Mouse (Mus musculus): ENCODE results near the gene Rsrc1.
A peak's percentile ranks its signal among the peaks of the same experiment; 100 is the strongest.

The Rsrc1 gene

DNA sequence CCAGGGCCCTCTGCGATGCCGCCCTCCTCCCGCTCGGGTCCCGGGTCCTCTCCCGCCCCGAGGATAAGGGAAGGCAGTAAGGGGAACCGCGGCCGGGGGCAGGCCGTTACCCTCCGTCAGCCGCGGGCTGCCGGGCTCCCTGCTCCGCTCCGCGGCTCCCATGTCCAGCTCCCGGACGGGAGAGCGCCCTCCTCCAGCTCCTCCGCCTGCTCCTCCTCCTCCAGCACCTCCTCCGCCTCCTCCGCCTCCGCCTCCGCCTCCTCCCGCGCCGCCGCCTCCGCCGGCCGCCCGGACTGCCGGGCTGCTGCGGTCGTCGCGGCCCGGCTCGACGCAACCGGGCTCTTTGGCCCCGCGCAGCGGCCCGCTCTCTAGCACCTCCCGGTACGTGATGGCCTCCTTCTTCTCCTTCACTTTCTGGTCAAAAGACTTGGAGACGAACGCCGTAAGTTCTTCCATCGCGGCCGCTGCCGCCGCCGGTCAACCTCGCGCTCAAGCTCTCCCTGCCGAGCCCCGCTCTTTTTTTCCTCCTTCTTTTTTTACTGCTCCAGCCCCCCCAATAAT is at the start of gene Rsrc1:
Gene Rsrc1, plus strand, starts transcription at position 290 of the 561 bp plus-strand sequence.
- DNase-seq (ENCODE audit: low spot score in 2 of 2) = peak in 1 of 2 experiments; percentile 56

DNA sequence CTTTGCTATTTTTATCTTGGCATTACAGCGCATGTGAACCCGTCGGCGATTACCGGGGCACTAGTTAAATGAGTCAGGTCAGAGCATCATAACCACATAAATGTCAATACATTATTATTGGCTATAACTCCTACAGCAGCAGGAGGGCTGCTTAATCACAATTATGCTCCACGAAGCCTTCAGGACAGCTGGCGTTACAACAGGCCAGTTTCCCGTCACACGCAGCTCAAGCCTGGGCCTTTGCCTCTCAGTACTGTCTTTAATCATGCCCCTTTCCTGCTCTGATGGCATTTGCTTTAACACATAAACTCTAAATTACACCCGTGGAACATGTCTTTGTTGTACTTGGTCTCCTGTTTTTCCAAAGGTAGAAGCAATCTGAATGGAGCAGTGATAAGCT is 41.5 kb upstream of the Rsrc1 start:
- no peak for DNase-seq (ENCODE audit: low spot score in 2 of 2)

DNA sequence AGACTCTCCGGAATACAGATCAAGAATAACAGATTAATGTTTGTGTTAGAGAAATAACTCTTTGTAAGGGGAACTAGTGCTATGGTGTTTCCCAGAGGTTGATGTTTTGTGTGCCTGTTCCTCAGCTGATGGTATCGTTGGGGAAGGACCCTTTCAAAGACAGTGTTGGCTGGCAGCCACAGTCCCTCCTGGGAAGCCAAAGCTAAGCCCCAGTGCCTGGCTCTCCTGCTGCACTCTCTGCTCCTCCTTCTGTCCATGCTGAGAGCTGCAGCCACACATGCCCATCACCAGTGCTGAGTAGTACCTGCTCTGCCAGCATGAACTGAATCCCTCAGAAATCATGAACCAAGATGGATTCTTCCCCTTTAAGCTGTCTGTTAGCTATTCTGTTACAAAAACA is 26.1 kb upstream of the Rsrc1 start:
- no peak for DNase-seq (ENCODE audit: low spot score in 2 of 2)

DNA sequence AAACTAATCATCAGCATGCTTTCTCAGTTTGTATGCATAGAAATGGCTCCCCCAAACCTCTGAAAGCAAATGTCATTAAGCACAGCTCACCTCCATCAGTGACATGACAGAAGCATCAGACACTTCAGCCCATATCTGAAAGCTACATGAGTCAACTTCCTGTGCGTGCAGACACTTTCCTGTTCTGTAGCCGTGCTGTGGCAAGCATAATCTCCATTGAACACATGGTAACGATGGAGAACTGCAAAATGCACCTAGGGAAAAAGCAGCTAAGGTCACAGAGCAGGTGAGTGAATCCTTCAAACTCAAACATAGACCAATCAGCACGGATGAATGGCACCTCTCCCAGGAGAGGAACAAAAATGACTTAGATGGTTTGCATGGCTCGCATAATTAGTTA is 21.2 kb upstream of the Rsrc1 start:
- no peak for DNase-seq (ENCODE audit: low spot score in 2 of 2)

DNA sequence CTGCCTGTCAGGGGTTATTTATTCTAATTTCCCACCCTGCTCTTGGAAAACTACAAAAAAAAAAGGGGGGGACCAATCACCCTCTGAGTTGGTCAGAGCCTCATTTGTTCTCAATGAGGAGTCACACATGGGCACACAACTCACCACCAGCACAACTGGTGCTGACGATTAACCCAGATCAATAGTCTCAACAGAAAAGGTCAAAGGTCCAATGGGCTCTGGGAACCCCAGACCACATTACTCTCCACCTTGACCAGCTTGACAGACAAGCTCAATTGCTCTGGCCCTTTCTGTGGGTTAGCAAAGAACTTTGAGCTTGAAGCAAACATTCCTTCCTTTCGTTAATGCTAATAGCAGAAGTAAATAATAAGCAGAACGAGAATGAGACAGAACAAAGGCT is 16.3 kb upstream of the Rsrc1 start:
- no peak for DNase-seq (ENCODE audit: low spot score in 2 of 2)

DNA sequence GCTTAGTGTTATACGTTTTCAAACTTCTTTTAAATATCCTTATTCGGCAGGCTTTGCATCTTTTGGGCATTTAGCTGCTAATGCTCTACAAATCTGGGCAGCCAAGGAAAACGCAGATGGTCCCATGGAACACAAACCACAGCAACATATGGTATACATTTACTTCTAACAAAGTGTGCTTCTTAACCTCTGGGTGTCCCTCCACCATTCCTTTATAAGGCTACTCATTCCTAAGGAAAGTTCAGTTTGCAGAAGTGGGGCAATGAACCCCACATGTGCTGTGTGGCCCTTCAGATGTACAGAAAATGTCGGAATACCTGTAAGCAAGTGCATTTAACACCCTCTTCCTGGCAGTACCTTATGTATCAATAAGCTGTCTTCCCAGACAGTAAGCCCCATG is 13.7 kb upstream of the Rsrc1 start:
- no peak for DNase-seq (ENCODE audit: low spot score in 2 of 2)

DNA sequence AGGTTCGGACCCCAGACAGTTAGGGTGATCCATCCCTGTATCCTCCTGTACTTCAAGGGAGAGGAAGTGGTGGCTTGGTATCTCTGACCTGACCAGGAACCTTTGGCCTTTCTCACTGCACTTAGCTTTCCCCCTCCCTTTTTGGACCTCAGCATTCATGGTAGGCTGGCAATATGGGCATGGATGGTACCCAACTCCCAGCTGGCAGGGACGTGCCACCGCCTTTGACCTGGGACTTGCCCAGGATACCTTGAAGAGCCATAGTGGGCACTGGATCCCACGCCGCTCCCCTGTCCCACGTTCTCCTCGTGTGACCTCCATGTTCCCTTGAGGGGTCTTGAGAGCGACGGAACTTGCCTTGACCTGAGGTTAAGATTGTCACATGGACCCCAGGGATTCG is 10.9 kb upstream of the Rsrc1 start:
- DNase-seq (ENCODE audit: low spot score in 2 of 2) = no peak

DNA sequence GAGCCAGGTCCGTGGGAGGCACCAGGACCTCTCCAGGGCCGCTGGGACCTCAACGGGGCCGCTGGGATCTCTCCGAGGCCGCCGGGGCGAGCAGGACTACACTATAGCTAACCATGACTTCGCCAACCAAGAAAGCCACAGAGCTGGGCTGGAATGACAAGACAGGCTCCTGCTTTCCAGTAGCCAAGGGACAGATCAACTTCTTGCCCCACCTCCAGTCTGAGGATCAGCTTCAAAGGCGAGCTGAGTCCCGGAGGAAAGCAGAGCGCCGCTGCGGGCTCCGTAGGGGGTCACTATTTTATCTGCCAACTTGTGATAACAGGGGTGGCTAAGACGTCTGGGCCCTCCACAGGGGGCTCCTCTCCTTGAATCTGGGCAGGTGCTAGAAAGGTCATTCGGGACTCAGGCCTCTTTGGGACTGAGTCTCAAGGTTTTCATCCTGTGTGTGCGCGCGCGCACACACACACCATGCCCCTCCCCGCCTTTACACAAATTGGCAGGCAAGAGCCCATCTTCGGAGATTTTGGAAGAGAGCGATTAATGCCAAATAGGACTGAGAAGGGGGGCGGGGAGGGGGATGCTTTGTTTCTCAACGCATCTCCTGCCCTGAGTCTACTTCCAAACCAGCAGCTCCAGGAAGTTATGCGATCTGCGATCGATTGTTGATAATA is 10.4 kb upstream of the Rsrc1 start:
- no peak for DNase-seq (ENCODE audit: low spot score in 2 of 2)

DNA sequence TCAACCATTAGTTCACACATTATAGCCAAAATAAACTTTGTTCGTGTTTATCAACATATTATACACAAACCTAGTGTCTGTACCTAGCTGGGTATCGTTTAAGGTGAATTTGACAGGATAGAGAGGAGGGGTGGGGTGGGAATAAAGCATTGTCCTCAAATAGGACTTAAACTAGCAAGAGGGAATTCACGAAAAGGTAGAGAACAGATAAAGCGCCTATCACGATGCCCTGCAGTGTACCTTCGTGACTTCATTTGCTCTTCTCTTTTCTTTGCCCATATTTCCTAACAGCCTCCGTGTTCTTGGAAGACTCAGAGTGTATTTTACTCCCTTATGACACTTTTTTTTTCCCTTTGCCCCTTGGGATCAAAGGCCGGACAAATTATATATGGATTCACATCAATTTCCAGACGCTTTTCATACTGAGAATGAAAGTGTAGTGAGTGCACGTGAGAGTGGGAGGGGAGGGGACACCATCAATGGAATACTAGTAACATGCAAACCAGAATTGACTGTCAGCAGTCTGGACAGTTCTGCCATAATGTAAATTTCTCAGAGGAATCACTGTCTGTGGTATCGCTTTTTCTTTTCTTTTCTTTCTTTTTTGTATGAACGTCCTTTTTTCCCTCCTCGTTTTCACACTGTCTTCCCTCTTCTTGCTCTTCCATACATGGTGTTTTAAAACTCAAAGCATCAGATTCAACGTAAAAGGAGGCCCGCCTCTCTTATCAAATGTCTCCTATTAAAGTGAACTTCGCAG is 8.8 kb upstream of the Rsrc1 start:
- no peak for DNase-seq (ENCODE audit: low spot score in 2 of 2)

DNA sequence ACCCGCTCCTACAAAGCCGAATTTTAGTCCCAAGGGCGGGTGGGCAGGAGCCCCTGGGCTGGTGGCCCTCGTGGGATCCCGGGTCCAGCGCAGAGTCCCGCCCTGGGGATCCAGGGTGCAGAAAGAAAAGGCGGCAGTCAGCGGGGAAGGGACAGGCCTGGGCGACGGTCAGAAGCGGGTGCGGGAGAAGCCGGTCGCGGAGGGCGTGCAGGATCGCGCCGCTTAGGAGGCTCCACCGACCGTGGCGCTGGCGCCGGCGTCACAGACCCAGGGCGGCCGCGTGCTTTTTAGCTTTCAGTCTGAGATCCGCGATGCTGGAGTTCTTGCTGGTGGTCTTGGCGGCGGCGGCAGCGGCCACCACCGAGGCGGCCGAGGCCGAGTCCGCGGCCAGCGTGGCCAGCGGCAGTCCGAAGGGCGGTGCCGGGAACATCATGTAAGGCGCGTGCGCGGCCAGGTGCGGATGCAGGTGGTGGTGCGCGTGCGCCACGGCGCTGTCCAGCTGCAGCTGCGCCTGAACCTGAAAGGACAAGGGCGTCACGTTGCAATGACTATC is 7.7 kb upstream of the Rsrc1 start:
- peak in 1 of 2 experiments; percentile 51 for DNase-seq (ENCODE audit: low spot score in 2 of 2)

DNA sequence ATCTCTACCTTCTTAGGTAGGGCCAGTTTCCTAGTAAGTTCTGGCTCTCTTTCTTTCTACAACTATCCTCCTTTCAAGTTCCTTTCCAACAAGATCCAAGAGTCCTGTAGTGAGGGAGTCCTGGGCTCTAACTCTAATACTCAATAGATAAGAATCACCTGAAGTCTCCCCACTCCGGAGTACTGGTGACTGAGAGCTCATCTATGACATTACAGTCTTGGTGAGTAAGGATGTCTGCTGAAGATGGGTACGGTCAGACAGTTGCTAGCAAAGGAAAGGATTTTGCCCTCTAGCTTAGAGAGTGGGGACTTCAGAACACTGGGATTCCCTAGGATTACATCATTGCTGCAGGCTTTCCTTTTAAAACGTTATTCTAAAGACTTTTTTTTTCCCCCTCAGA is 6.7 kb upstream of the Rsrc1 start:
- no peak for DNase-seq (ENCODE audit: low spot score in 2 of 2)

DNA sequence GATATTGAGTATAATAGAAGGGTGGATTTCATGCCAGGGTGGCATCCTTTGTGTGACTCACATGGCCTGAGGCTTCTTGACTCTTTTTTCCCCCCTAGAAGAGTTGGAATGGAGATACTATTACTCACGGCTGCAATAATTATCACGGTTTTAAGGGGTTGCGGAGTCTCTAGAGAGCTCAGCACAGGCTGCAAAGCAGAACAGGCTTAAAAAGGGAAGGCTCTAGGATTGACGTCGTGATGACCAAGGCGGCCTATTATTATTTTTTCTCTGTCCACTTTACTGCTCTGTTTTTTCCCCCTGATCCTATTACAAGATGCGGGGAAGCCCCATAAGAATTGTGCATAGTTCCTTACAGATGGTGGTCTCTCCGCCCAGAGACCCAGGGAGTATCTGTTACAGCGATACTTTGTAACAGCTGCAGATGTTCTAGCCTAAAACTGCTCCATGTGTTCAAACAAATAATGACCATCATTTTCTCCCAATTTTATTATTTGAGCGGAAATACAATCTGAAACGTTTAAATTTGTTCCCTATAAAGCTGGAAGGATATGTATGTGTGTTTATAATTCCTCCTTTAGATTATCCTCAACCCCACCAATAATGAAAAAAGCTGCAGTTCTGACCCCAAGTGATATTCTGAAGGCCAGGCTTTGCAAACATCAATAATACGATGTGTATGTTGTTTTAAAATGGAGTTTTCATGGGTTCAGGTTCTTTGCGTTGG is 4.1 kb upstream of the Rsrc1 start:
- DNase-seq (ENCODE audit: low spot score in 2 of 2) = no peak

DNA sequence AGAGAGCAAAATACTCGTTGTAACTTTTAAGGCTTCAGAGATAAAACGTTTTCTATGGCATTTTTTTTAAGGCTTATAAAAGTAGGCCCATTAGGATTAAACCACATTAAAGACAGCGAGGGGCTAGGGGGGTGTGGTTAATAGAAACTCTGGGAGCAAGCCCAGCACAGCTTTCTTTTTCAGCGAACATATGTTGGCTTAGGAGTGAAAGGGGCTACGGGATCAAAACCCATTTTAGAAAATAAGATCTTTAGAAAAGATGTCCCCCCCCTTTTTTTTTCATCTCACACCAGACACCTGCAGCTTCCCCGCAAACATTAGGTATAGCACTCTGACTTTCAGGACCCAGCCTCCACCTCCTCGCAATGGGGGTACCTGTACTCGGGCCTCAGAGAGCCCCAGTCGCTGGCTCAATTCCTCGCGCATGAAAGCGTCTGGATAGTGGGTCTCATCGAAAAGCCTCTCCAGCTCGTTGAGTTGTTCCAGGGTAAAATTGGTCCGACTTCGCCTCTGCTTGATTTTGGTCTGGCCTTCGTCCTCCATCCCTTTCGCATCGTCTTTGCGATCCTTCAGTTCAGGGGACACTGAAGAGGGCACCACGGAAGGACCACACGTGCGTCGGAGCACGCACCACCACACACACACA is 3.3 kb upstream of the Rsrc1 start:
- no peak for DNase-seq (ENCODE audit: low spot score in 2 of 2)

DNA sequence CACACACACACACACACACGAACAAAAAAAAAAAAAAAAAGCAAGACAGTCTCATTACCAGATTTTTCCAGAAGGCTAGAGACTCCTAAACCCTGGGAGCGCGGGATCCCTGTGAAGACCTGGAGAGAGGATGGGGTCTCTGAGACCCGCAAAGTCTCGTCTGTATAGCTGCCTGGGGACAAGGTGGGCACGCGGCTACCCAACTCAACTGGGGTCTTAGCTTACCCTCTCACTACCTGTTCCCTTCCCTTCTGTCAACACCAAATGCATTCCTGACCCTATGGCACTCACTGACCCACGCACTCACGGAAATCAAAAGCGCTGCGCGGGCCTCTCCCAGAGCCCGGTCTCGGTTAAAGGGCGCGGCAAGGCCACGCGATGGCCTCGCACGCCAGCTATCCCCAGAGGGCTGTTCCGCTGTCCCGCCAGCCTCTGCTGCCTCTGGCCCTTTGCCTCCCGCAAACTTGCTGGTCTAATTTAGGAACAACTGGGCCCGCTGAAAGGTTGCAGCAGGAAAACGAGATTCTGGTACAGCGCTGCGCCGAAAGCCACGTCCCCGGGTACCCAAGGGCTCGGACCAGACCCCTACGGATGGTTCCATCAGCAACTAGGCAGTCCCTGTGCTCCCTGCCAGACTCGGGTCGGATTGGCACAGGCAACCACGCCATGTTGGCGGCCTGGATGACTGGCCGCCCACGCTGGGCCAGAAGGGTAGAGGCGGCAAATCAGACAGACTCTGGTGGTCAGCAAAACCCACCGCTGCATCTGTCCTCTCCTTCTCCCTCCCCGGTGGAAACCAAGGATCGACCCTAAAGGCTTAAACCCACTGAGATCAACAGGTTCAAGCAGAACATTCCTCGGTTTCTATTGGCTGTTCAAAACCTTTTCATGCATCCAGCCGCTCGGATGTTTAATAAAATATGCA is 2.5 kb upstream of the Rsrc1 start:
- no peak for DNase-seq (ENCODE audit: low spot score in 2 of 2)

DNA sequence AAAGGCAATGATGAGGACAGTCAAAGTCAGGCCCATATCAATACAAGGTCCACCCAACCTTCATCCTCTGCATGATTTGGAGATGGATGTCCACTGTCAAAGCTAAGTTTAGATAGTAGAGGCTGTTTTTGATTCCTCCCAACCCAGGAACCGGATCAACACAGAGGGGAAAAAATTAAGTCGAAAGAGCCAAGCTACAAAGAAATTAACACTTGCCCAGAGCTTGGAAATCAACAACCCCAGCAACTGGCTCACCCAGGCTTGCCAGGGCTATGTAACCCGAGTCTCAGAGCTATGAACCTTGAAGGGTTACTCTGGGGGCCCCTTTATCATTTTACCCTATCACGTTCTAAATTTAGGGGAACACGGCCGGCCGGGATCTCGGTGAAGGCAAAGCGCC is 1.7 kb upstream of the Rsrc1 start:
- DNase-seq (ENCODE audit: low spot score in 2 of 2) = no peak

DNA sequence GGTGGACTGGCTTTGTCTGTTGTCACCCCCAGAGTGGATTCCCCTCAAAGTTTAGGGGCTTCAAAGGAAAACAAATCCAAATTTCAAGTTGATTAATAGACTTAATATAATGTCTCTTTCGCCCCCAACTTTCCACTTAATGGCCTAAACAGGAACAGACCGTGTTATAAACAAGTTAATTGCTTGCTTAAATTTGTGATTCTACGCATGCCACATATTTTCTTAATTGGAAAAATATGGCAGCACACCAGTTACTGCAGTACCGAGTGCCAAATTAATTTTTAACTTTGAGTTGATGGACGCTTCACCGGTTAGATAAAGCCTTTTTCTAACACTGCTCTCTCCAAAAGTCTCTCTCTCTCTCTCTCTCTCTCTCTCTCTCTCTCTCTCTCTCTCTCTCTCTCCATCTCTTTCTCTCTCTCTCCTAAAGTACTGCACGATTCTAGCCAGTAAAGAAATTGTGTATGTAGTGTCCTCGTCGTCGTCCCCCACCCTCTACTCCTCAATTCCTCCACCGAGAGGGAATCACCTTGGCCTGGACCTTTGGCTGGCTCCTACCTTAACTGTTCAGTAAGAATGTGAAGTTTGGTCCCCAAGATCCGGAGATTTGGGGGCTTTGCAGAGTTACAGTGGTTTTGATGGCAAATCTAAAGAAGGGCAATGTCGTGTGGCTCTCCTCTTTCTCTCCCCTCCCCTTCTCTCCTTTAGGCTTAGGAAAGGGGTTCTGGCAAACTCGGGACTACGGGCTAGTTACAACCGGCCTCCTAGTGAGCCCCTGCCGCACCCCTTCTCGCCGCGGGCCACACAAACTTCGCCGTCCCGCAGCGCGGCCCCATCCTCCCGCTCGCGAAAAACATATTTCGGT is 847 bp upstream of the Rsrc1 start:
- no peak for DNase-seq (ENCODE audit: low spot score in 2 of 2)

DNA sequence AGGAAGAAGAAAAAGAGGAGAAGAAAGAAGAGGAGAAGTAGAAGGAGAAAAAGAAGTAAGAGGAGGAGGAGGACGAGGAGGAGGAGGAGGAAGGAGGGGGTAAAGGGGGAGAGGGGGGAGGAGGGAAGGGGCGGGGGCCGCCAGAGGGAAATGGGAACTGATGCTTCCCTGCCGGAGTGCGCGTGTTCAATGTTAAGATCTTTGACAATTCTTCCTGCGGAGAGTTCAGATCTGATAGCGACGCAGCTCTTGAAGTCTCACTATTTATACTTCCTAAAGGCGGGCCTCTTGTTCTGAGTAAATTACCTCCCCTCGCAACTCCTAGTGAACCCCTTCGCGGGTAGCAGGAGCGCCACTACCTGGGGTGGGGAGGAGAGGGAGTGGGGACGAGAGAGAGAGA is 516 bp downstream of the Rsrc1 start, which contains the start of gene Shox2:
Gene Shox2, minus strand, starts transcription at position 66 of the 400 bp plus-strand sequence.
- no peak for DNase-seq (ENCODE audit: low spot score in 2 of 2)

DNA sequence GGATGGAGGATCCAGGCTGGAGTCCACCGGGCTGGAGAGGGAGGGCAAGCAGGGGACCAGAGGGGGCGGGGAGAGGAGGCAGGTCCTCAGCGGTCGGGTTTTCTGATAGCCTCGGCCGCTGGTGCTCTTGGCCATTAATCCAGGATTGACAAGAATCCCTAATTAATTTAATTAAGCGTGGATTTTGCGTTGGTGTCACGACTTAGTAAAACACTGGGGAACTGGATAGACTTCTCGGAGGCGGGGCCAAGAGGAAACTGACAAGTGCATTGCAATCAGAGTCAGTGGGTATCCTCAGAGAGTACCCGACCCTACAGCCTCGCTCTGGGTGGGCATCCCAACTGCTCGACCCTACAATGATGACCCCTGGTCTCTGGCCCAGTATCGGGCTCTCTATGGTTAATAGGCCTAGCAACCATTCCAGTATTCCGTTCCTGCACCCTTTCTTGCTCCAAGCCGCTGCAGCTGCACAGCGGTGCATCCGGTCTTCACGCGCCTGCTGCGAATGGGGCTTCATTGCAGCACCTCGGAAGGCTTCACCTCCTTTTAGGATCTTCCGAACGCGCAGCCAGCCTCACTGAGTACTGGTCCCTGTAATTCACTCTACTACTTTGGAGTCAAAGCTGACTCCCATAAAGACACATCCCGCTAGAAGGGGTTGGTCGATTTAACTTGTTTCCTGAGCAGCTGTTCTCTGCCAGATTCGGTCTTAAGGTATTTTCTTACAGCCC is 1.2 kb downstream of the Rsrc1 start:
- no peak for DNase-seq (ENCODE audit: low spot score in 2 of 2)

DNA sequence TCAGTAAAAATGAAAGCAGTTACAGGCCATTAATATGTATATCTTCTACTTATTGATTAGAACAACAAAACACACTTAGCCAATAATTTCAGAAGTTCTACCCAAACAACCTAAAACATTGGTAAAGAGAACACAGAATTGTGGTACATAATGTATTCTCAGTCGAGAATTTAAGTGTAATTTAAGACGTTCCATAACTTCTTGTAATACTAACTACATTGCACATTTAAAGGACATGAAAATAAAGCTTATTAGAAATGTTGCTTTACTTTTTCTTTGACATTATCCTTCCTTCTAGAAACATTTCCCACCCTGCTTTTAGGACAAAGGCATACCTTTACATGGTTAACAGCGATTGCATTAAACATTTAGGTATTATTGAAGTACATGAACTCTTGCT is 2.3 kb downstream of the Rsrc1 start:
- no peak for DNase-seq (ENCODE audit: low spot score in 2 of 2)

Measured in urinary bladder, postnatal 36 days (tissue).